Mouse (Mus musculus) frontal cortex, postnatal 10 days (tissue): ENCODE results near the gene Pde4b.

Experiments
- DNase-seq, 2 experiments: peaks; one replicate each; pipeline ENCODE4 v3.0.0; 2022; ENCODE audit warnings: low spot score in 2 of 2, mixed read lengths in 1 of 2

Gene Pde4b

GRCm38 (mm10) chr4:102605722-102606341, 518.5 kb downstream of the Pde4b start:
- no peak for DNase-seq

GRCm38 (mm10) chr4:102606825-102607224, 519.5 kb downstream of the Pde4b start:
- no peak for DNase-seq

GRCm38 (mm10) chr4:102607744-102608416, 520.5 kb downstream of the Pde4b start:
- no peak for DNase-seq

- no peak for DNase-seq
These were observed 525.3 kb downstream of the Pde4b start for GRCm38 (mm10) chr4:102612596-102612995.

- no peak for DNase-seq
These were observed 530.4 kb downstream of the Pde4b start for GRCm38 (mm10) chr4:102617774-102618173.

GRCm38 (mm10) chr4:102618609-102619008, 531.3 kb downstream of the Pde4b start:
- DNase-seq = no peak

GRCm38 (mm10) chr4:102620179-102620910, 533.0 kb downstream of the Pde4b start:
- DNase-seq = no peak

- no peak for DNase-seq
These were observed 533.8 kb downstream of the Pde4b start for GRCm38 (mm10) chr4:102621120-102621519.

GRCm38 (mm10) chr4:102622977-102623376, 535.6 kb downstream of the Pde4b start:
- peak; percentile 17 to 34 for DNase-seq

GRCm38 (mm10) chr4:102623789-102624611, 536.7 kb downstream of the Pde4b start:
- DNase-seq = no peak

GRCm38 (mm10) chr4:102624937-102625336, 537.6 kb downstream of the Pde4b start:
- DNase-seq = no peak

GRCm38 (mm10) chr4:102627799-102628198, 540.5 kb downstream of the Pde4b start:
- DNase-seq = no peak

- DNase-seq = no peak
These were observed 542.3 kb downstream of the Pde4b start for GRCm38 (mm10) chr4:102629621-102630020.

GRCm38 (mm10) chr4:102630261-102630660, 542.9 kb downstream of the Pde4b start:
- no peak for DNase-seq

GRCm38 (mm10) chr4:102631624-102632023, 544.3 kb downstream of the Pde4b start:
- DNase-seq = no peak

- no peak for DNase-seq
These were observed 545.9 kb downstream of the Pde4b start for GRCm38 (mm10) chr4:102633241-102633640.

- no peak for DNase-seq
These were observed 547.9 kb downstream of the Pde4b start for GRCm38 (mm10) chr4:102635258-102635657.

- DNase-seq = no peak
These were observed 548.6 kb downstream of the Pde4b start for GRCm38 (mm10) chr4:102635944-102636343.

GRCm38 (mm10) chr4:102637348-102637910, 550.1 kb downstream of the Pde4b start:
- DNase-seq = no peak

GRCm38 (mm10) chr4:102640942-102641341, 553.6 kb downstream of the Pde4b start:
- no peak for DNase-seq

- no peak for DNase-seq
These were observed 556.7 kb downstream of the Pde4b start for GRCm38 (mm10) chr4:102644062-102644461.

GRCm38 (mm10) chr4:102647056-102647455, 559.7 kb downstream of the Pde4b start:
- DNase-seq = no peak
